Mouse (Mus musculus): ENCODE results near the gene Rpl9-ps1. TPM values are rescaled to one million over a fixed set of nuclear protein-coding genes. Genes with fewer than 3 reads are reported as not detected.

Rpl9-ps1 gene
- polyA plus RNA-seq, 1 experiment from 2014 or later, result not detected

DNA sequence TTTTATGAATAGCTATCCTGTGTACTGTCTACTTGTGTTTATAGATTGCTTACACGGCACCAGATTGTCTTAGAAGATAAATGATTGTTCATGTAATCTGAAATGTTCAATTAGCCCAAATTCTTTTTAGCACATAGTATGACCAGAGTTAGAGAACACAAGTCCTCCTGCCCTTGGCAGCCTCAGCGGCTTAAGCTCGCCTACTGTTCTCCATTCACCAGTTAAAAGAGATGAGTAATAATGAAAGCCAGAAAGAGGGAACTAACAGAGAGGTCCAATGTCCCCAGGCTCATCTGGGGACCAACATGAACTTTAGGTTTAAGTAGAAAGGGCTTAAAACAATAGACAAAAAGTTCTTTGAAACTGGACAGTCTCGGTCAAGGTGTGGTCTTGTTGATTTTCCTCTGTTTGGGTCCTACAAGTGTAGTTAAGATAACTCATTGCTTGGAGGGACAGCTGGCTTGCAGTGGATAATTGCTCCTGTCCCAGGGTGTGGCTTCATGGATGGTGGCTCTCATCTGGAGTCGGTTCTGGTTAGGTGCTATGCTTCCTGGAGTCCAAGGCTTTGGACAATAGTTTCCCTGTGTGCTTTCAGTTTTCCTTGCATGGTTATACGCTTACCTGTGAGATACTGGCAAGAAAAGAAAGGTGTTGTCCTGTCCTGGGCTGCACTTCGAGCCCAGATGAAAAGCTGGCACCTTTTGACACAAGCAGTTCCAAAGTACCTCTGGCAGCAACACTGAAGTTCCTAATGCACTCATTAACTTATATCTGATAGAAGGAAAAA lies 49.6 kb downstream of the Rpl9-ps1 start:
- Histone ChIP-seq H3K9ac (replicated peaks; ENCODE audit: low read length) (no peak overlapping the region), H3K4me3 (replicated peaks; ENCODE audit: low read depth, low read length) (no peak overlapping the region), H3K9me3 (ENCODE audit: control insufficient read depth, low read length) (no peaks in the 10 kb centered on the region), H3K4me2 (ENCODE audit: low read length) (no peak overlapping the region), H3K4me1 (ENCODE audit: control insufficient read depth, insufficient read depth, low read length) (no peaks in the 10 kb centered on the region), H3K27ac (replicated peaks; ENCODE audit: low read depth, low read length) (no peak overlapping the region), H3K27me3 (ENCODE audit: control insufficient read depth, insufficient read depth, low read length) (no peaks in the 10 kb centered on the region), H3K36me3 (ENCODE audit: control insufficient read depth, insufficient read depth, low read length) (no peaks in the 10 kb centered on the region)
- no peak for ATAC-seq (ENCODE audit: low FRiP score, low TSS enrichment)
- 90% methylated on average over 7 of the region's 7 CpGs for WGBS
- no peak for DNase-seq

Other genes with a start within 250 kb of the Rpl9-ps1 start
- gene Rasl10b, start 236.5 kb downstream of the Rpl9-ps1 start, polyA plus RNA-seq (2014; fragmentation: Nextera tagmentation; extraction: Ambion mirVana), result 18.3 and 37.9 TPM in 2 replicates
- 0.11 and 0.18 TPM in 2 replicates for gene Gas2l2, start 216.2 kb downstream of the Rpl9-ps1 start, polyA plus RNA-seq (2014; fragmentation: Nextera tagmentation; extraction: Ambion mirVana)
- 0.69 and 1.2 TPM in 2 replicates for gene 1700020L24Rik, start 207.9 kb downstream of the Rpl9-ps1 start, polyA plus RNA-seq (2014; fragmentation: Nextera tagmentation; extraction: Ambion mirVana)
- gene Mmp28, start 182.6 kb downstream of the Rpl9-ps1 start, polyA plus RNA-seq (2014; fragmentation: Nextera tagmentation; extraction: Ambion mirVana), result 1.6 and 2.7 TPM in 2 replicates
- 13.7 and 17.0 TPM in 2 replicates for gene Taf15, start 172.5 kb downstream of the Rpl9-ps1 start, polyA plus RNA-seq (2014; fragmentation: Nextera tagmentation; extraction: Ambion mirVana)
- gene Heatr9, start 123.4 kb downstream of the Rpl9-ps1 start, polyA plus RNA-seq (2014; fragmentation: Nextera tagmentation; extraction: Ambion mirVana), result not detected in 2 replicates
- gene Ccl5, start 115.1 kb downstream of the Rpl9-ps1 start, polyA plus RNA-seq (2014; fragmentation: Nextera tagmentation; extraction: Ambion mirVana), result 1.6 TPM in 1 of 2 replicates, not detected in the other
- gene Ccl9, start 67.0 kb downstream of the Rpl9-ps1 start, polyA plus RNA-seq (2014; fragmentation: Nextera tagmentation; extraction: Ambion mirVana), result 0.27 and 6.9 TPM in 2 replicates
- 1.1 and 2.8 TPM in 2 replicates for gene Ccl6, start 52.5 kb downstream of the Rpl9-ps1 start, polyA plus RNA-seq (2014; fragmentation: Nextera tagmentation; extraction: Ambion mirVana)
- 1.00 and 2.4 TPM in 2 replicates for gene Ccl3, start 3.7 kb upstream of the Rpl9-ps1 start, polyA plus RNA-seq (2014; fragmentation: Nextera tagmentation; extraction: Ambion mirVana)
- 3.5 TPM in 1 of 2 replicates, not detected in the other for gene Ccl4, start 17.0 kb upstream of the Rpl9-ps1 start, polyA plus RNA-seq (2014; fragmentation: Nextera tagmentation; extraction: Ambion mirVana)
- gene Wfdc17, start 58.4 kb upstream of the Rpl9-ps1 start, polyA plus RNA-seq (2014; fragmentation: Nextera tagmentation; extraction: Ambion mirVana), result 1.5 TPM in 1 of 2 replicates, not detected in the other
- not detected in 2 replicates for gene Wfdc18, start 63.4 kb upstream of the Rpl9-ps1 start, polyA plus RNA-seq (2014; fragmentation: Nextera tagmentation; extraction: Ambion mirVana)
- not detected in 2 replicates for gene Wfdc21, start 101.3 kb upstream of the Rpl9-ps1 start, polyA plus RNA-seq (2014; fragmentation: Nextera tagmentation; extraction: Ambion mirVana)
- 36.6 and 37.2 TPM in 2 replicates for gene Heatr6, start 108.1 kb upstream of the Rpl9-ps1 start, polyA plus RNA-seq (2014; fragmentation: Nextera tagmentation; extraction: Ambion mirVana)
- gene Hnf1b, start 204.4 kb upstream of the Rpl9-ps1 start, polyA plus RNA-seq (2014; fragmentation: Nextera tagmentation; extraction: Ambion mirVana), result 0.12 TPM in 2 replicates